Mouse (Mus musculus) megakaryocyte, embryonic 14.5 days (primary cell): ENCODE results near the gene S1pr4.

Experiments used
- FLI1 ChIP-seq: IDR thresholded peaks from 2 replicates; pipeline ENCODE4 v1.6.1; 2012; ENCODE audit warnings: low read length, inconsistent platforms, mixed read lengths
- GATA1 ChIP-seq: IDR thresholded peaks from 3 replicates; pipeline ENCODE4 v1.6.1; 2012; ENCODE audit warnings: mixed read lengths, low read length, inconsistent platforms, borderline replicate concordance

GRCm38 (mm10) chr10:81482533-81482889, 17.4 kb downstream of the S1pr4 start, which contains the start of gene Celf5:
- TF ChIP-seq GATA1 (no peak), FLI1 (no peak)
